Mouse (Mus musculus) thymus, postnatal 4 days (tissue): ENCODE data around the gene Tnnt1.
A peak's percentile ranks its signal among the peaks of the same experiment; 100 is the strongest.

ENCODE experiments used
- DNase-seq: peaks from one replicate; pipeline ENCODE4 v3.0.0; 2021

Tnnt1 gene

GRCm38 (mm10) chr7:4497271-4497903, 18.8 kb downstream of the Tnnt1 start:
- DNase-seq: no peak

GRCm38 (mm10) chr7:4496468-4496867, 19.7 kb downstream of the Tnnt1 start:
- DNase-seq: no peak

- no peak for DNase-seq
Measured at GRCm38 (mm10) chr7:4493991-4494390, 22.2 kb downstream of the Tnnt1 start.

- DNase-seq: no peak
Measured at GRCm38 (mm10) chr7:4492284-4493224, 23.6 kb downstream of the Tnnt1 start.

- no peak for DNase-seq
Measured at GRCm38 (mm10) chr7:4491308-4491707, 24.9 kb downstream of the Tnnt1 start.

- no peak for DNase-seq
Measured at GRCm38 (mm10) chr7:4482281-4482680, 33.9 kb downstream of the Tnnt1 start.

GRCm38 (mm10) chr7:4479674-4480073, 36.5 kb downstream of the Tnnt1 start:
- peak; percentile 64 for DNase-seq

GRCm38 (mm10) chr7:4478796-4479291, 37.3 kb downstream of the Tnnt1 start:
- no peak for DNase-seq

GRCm38 (mm10) chr7:4478021-4478795, 38.0 kb downstream of the Tnnt1 start:
- DNase-seq: no peak

GRCm38 (mm10) chr7:4473940-4474339, 42.2 kb downstream of the Tnnt1 start:
- no peak for DNase-seq

GRCm38 (mm10) chr7:4471179-4471555, 45.0 kb downstream of the Tnnt1 start:
- DNase-seq: peak; percentile 65

- peak; percentile 64 for DNase-seq
Measured at GRCm38 (mm10) chr7:4470275-4471178, 45.7 kb downstream of the Tnnt1 start.

- no peak for DNase-seq
Measured at GRCm38 (mm10) chr7:4467801-4468200, 48.4 kb downstream of the Tnnt1 start.

- DNase-seq: no peak
Measured at GRCm38 (mm10) chr7:4464194-4464824, 51.9 kb downstream of the Tnnt1 start.

GRCm38 (mm10) chr7:4460576-4461434, 55.4 kb downstream of the Tnnt1 start, which contains the start of gene Eps8l1:
Gene Eps8l1 (plus strand): TSS chr7:4460674.
- no peak for DNase-seq
